Comparison of ENCODE assay signal across 14 mouse cellular contexts in genomic region chr19:9945800-9946564, GRCm38 (mm10). TPM values are rescaled to one million over a fixed set of nuclear protein-coding genes. Genes with fewer than 3 reads are reported as not detected.
DNase-seq lines count a peak whose midpoint lies in the region; ATAC-seq lines count a peak whose summit lies in the region.
"Had no signal": no experiment of that assay in that cellular context is flagged by ENCODE, and none has a peak within 500 bp of the region (broad histone marks: within the 10 kb centered on the region; RNA-seq: fewer than 3 reads in every experiment).

No protein-coding gene starts in this region.

- H3K36me3 ChIP-seq in macrophage (ENCODE audit: inconsistent target), result no peaks in the 10 kb centered on the region
- H3K36me3 ChIP-seq in hindbrain, embryonic 11.5 days (ENCODE audit: control insufficient read depth, insufficient read depth, low read length), result no peaks in the 10 kb centered on the region
- H3K36me3 ChIP-seq: stomach, embryonic 15.5 days had no signal

- intact Hi-C loops in left cerebral cortex, postnatal 4 days (cut with DNase I), result no loop called here

- H3K27ac ChIP-seq in macrophage, result peak overlapping the region; percentile 17
- H3K27ac ChIP-seq in hindbrain, embryonic 11.5 days (ENCODE audit: low read depth, low read length), result no peak overlapping the region
- H3K27ac ChIP-seq: hindbrain, embryonic 14.5 days; kidney, postnatal 0 days; stomach, embryonic 15.5 days had no signal

- H3K4me2 ChIP-seq in hindbrain, embryonic 11.5 days (replicated peaks; ENCODE audit: low read depth, low read length), result no peak overlapping the region
- H3K4me2 ChIP-seq: hindbrain, embryonic 14.5 days; liver, embryonic 11.5 days; stomach, embryonic 15.5 days had no signal

- 83% methylated on average over 8 of the region's 8 CpGs for WGBS in macrophage (ENCODE audit: missing documents)
- 95% methylated on average over 8 of the region's 8 CpGs for WGBS in hindbrain, embryonic 11.5 days

- H3K4me1 ChIP-seq in hindbrain, embryonic 11.5 days (replicated peaks; ENCODE audit: control insufficient read depth, insufficient read depth, low read length), result no peaks in the 10 kb centered on the region

- H3K9me3 ChIP-seq in hindbrain, embryonic 11.5 days (ENCODE audit: control insufficient read depth, low read length), result no peaks in the 10 kb centered on the region
- H3K9me3 ChIP-seq: stomach, embryonic 15.5 days had no signal

- no peak overlapping the region for H3K9ac ChIP-seq in hindbrain, embryonic 11.5 days (ENCODE audit: low read depth, low read length)
- H3K9ac ChIP-seq: hindbrain, embryonic 14.5 days; stomach, embryonic 15.5 days had no signal

- peak; percentile 31 to 44 for DNase-seq in adrenal gland, postnatal 36 days
- no peak for DNase-seq in adrenal gland, postnatal 25 days
- DNase-seq in B cell, adult 2 months, result peak; percentile 38 to 48
- peak; percentile 62 to 69 for DNase-seq in heart, adult 18-20 months
- DNase-seq in hindbrain, embryonic 11.5 days (ENCODE audit: low spot score), result no peak
- DNase-seq in left cerebral cortex, postnatal 4 days, result no peak
- no peak for DNase-seq in ovary, postnatal 36 days (ENCODE audit: low spot score)
- DNase-seq: cerebellum, postnatal 25 days; right cerebral cortex, adult 18-20 months had no signal

- ATAC-seq in hindbrain, embryonic 11.5 days (ENCODE audit: low FRiP score), result no peak

- no peaks in the 10 kb centered on the region for H3K27me3 ChIP-seq in hindbrain, embryonic 11.5 days (ENCODE audit: control insufficient read depth, insufficient read depth, low read length)
- H3K27me3 ChIP-seq: stomach, embryonic 15.5 days had no signal

- H3K79me2 ChIP-seq in macrophage (ENCODE audit: inconsistent target), result no peaks in the 10 kb centered on the region

- H3K4me3 ChIP-seq in macrophage (ENCODE audit: inconsistent target), result no peak overlapping the region
- no peak overlapping the region for H3K4me3 ChIP-seq in hindbrain, embryonic 11.5 days (ENCODE audit: low read depth, low read length)
- H3K4me3 ChIP-seq: stomach, embryonic 15.5 days had no signal

RNA-seq across cellular contexts. Expression of gene Fth1, which starts 34.4 kb away (rescaled TPM):
- 1,000 to 10,000 TPM; 2,852 to 3,273 TPM for total RNA-seq in adrenal gland, postnatal 36 days (2021)
- 2,505 and 2,798 TPM in 2 replicates for total RNA-seq in adrenal gland, postnatal 25 days (2021)
- 1,000 to 10,000 TPM; 2,847 to 3,135 TPM for total RNA-seq in heart, adult 18-20 months (2021)
- 1,000 to 10,000 TPM in 25 of 26 experiments, 100 to 1,000 TPM in 1; 839 to 4,643 (median 2,612) TPM for total RNA-seq in macrophage (2018; cell fraction: chromatin; rRNA removed)
- over 10,000 TPM; 27,371 to 77,320 (median 43,339) TPM for total RNA-seq in macrophage (2018; cell fraction: cytosol; rRNA removed)
- over 10,000 TPM in 4 of 26 experiments, 1,000 to 10,000 TPM in 22; 2,155 to 11,196 (median 6,502) TPM for total RNA-seq in macrophage (2018; cell fraction: nucleus; rRNA removed)
- 25,011 to 42,260 TPM (median 38,400 TPM) in 3 replicates for polyA plus RNA-seq in macrophage (2018)
- polyA plus RNA-seq in hindbrain, embryonic 11.5 days (2014; fragmentation: Nextera tagmentation; extraction: Ambion mirVana), result 1,301 and 1,416 TPM in 2 replicates
- total RNA-seq in left cerebral cortex, postnatal 4 days (2021), result 1,000 to 10,000 TPM; 1,213 to 1,248 TPM

RNA-seq across cellular contexts. Expression of gene Incenp, which starts 46.6 kb away (rescaled TPM):
- total RNA-seq in adrenal gland, postnatal 36 days (2021), result 10 to 100 TPM; 12.8 to 18.7 TPM
- total RNA-seq in adrenal gland, postnatal 25 days (2021), result 28.3 and 32.4 TPM in 2 replicates
- 1 to 10 TPM; 4.2 to 5.7 TPM for total RNA-seq in heart, adult 18-20 months (2021)
- total RNA-seq in macrophage (2018; cell fraction: chromatin; rRNA removed), result 100 to 1,000 TPM in 13 of 26 experiments, 10 to 100 TPM in 13; 11.0 to 260 (median 108) TPM
- 10 to 100 TPM; 14.9 to 49.5 (median 37.8) TPM for total RNA-seq in macrophage (2018; cell fraction: cytosol; rRNA removed)
- 100 to 1,000 TPM in 2 of 26 experiments, 10 to 100 TPM in 24; 19.3 to 115 (median 57.5) TPM for total RNA-seq in macrophage (2018; cell fraction: nucleus; rRNA removed)
- polyA plus RNA-seq in macrophage (2018), result 37.8 to 67.1 TPM (median 51.1 TPM) in 3 replicates
- 79.7 and 82.6 TPM in 2 replicates for polyA plus RNA-seq in hindbrain, embryonic 11.5 days (2014; fragmentation: Nextera tagmentation; extraction: Ambion mirVana)
- 10 to 100 TPM; 27.2 to 30.8 TPM for total RNA-seq in left cerebral cortex, postnatal 4 days (2021)

RNA-seq across cellular contexts. Expression of gene Best1, which starts 55.5 kb away (rescaled TPM):
- under 1 TPM; 0.16 to 0.36 TPM for total RNA-seq in adrenal gland, postnatal 36 days (2021)
- total RNA-seq in adrenal gland, postnatal 25 days (2021), result 0.97 TPM in 1 of 2 replicates, not detected in the other
- under 1 TPM; 0.12 to 0.13 TPM for total RNA-seq in heart, adult 18-20 months (2021)
- total RNA-seq in macrophage (2018; cell fraction: chromatin; rRNA removed), result 1 to 10 TPM in 8 of 26 experiments, under 1 TPM in 17, not detected in 1; 0.25 to 4.7 (median 0.74) TPM
- total RNA-seq in macrophage (2018; cell fraction: cytosol; rRNA removed), result 1 to 10 TPM in 9 of 26 experiments, under 1 TPM in 17; 0.35 to 1.7 (median 0.84) TPM
- total RNA-seq in macrophage (2018; cell fraction: nucleus; rRNA removed), result 1 to 10 TPM in 13 of 26 experiments, under 1 TPM in 12, not detected in 1; 0.34 to 3.0 (median 1.1) TPM
- 0.11 to 1.8 TPM (median 0.22 TPM) in 3 replicates for polyA plus RNA-seq in macrophage (2018)
- polyA plus RNA-seq in hindbrain, embryonic 11.5 days (2014; fragmentation: Nextera tagmentation; extraction: Ambion mirVana), result 0.91 and 1.1 TPM in 2 replicates
- 1 to 10 TPM; 1.7 to 2.1 TPM for total RNA-seq in left cerebral cortex, postnatal 4 days (2021)

RNA-seq across cellular contexts. Expression of gene Rab3il1, which starts 55.5 kb away (rescaled TPM):
- total RNA-seq in adrenal gland, postnatal 36 days (2021), result 1 to 10 TPM; 5.6 to 6.6 TPM
- 3.5 and 5.8 TPM in 2 replicates for total RNA-seq in adrenal gland, postnatal 25 days (2021)
- 1 to 10 TPM; 6.6 to 6.8 TPM for total RNA-seq in heart, adult 18-20 months (2021)
- total RNA-seq in macrophage (2018; cell fraction: chromatin; rRNA removed), result 100 to 1,000 TPM in 11 of 26 experiments, 10 to 100 TPM in 14, 1 to 10 TPM in 1; 8.2 to 225 (median 73.2) TPM
- 100 to 1,000 TPM in 17 of 26 experiments, 10 to 100 TPM in 9; 35.4 to 153 (median 124) TPM for total RNA-seq in macrophage (2018; cell fraction: cytosol; rRNA removed)
- total RNA-seq in macrophage (2018; cell fraction: nucleus; rRNA removed), result 100 to 1,000 TPM in 10 of 26 experiments, 10 to 100 TPM in 16; 23.9 to 194 (median 77.8) TPM
- polyA plus RNA-seq in macrophage (2018), result 97.7 to 161 TPM (median 125 TPM) in 3 replicates
- polyA plus RNA-seq in hindbrain, embryonic 11.5 days (2014; fragmentation: Nextera tagmentation; extraction: Ambion mirVana), result 35.7 and 35.9 TPM in 2 replicates
- 10 to 100 TPM; 12.9 to 14.9 TPM for total RNA-seq in left cerebral cortex, postnatal 4 days (2021)

Comparison
In these comparisons a context has a peak if more than half of its experiments do, and no peak if none do; other contexts are left out.
1. DNase-seq: peak in adrenal gland, postnatal 36 days (2 of 2), B cell, adult 2 months (2 of 2) and heart, adult 18-20 months (2 of 2); none in adrenal gland, postnatal 25 days (single experiment), hindbrain, embryonic 11.5 days (single experiment), left cerebral cortex, postnatal 4 days (single experiment) and ovary, postnatal 36 days (single experiment).